In the genomic region with DNA sequence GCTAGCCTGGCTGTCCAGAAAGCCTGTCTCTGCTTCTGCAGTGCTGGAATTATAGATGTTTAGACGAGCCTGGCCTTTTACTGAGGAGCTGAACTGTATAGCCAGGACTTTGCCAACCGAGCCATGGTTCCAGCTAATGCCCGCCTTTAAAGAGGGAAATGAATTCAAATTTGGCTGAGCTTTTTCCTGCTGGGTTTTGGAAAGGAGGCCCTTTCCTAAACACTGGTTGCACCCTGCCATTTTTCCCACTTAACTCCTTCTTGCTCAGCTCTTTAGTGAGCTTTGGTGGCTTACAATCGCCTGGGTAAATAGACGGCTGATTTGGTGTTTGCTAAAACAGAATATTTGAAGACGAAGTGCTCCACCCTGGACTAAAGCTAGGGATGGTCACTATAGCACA, we compare ENCODE assay signal across 17 mouse cellular contexts.
DNase-seq lines count a peak whose midpoint lies in the region; ATAC-seq lines count a peak whose summit lies in the region.
"Had no signal": no experiment of that assay in that cellular context is flagged by ENCODE, and none has a peak within 500 bp of the region (broad histone marks: within the 10 kb centered on the region; RNA-seq: fewer than 3 reads in every experiment).

No protein-coding gene starts in this region.

- 79% methylated on average over 6 of the region's 6 CpGs for WGBS in kidney, embryonic 16.5 days
- 67% methylated on average over 6 of the region's 6 CpGs for WGBS in embryonic facial prominence, embryonic 13.5 days
- 12% methylated on average over 6 of the region's 6 CpGs for WGBS in forebrain, embryonic 15.5 days
- WGBS in midbrain, embryonic 16.5 days, result 43% methylated on average over 6 of the region's 6 CpGs

- H3K36me3 ChIP-seq in kidney, embryonic 16.5 days (ENCODE audit: insufficient read depth, low read length), result no peaks in the 10 kb centered on the region
- H3K36me3 ChIP-seq in embryonic facial prominence, embryonic 13.5 days, result no peaks in the 10 kb centered on the region
- no peaks in the 10 kb centered on the region for H3K36me3 ChIP-seq in forebrain, embryonic 15.5 days
- no peaks in the 10 kb centered on the region for H3K36me3 ChIP-seq in midbrain, embryonic 16.5 days (ENCODE audit: control insufficient read depth, insufficient read depth, low read length)
- H3K36me3 ChIP-seq: liver, embryonic 15.5 days had no signal

- 0 out of 2 replicates have a peak, but pooled peaks cover 3% of the 10 kb centered on the region for H3K9me3 ChIP-seq in kidney, embryonic 16.5 days (ENCODE audit: low read length)
- no peaks in the 10 kb centered on the region for H3K9me3 ChIP-seq in embryonic facial prominence, embryonic 13.5 days
- no peaks in the 10 kb centered on the region; the same call in 1 of the 2 replicates for H3K9me3 ChIP-seq in forebrain, embryonic 15.5 days
- H3K9me3 ChIP-seq in midbrain, embryonic 16.5 days (replicated peaks; ENCODE audit: control insufficient read depth, low read length, poor library complexity, severe bottlenecking), result no peaks in the 10 kb centered on the region
- H3K9me3 ChIP-seq: liver, embryonic 15.5 days had no signal

- peak overlapping the region; percentile 16; the same call in 1 of the 2 replicates for H3K27ac ChIP-seq in kidney, embryonic 16.5 days (ENCODE audit: low read length)
- peak overlapping the region; percentile 55; the same call in 1 of the 2 replicates for H3K27ac ChIP-seq in embryonic facial prominence, embryonic 13.5 days
- peak overlapping the region; percentile 81 for H3K27ac ChIP-seq in forebrain, embryonic 15.5 days (replicated peaks)
- H3K27ac ChIP-seq in midbrain, embryonic 16.5 days (ENCODE audit: low read length), result peak overlapping the region; percentile 5; the same call in 1 of the 2 replicates
- H3K27ac ChIP-seq: liver, embryonic 15.5 days had no signal

- H3K4me2 ChIP-seq in kidney, embryonic 16.5 days (replicated peaks; ENCODE audit: low read depth, low read length), result no peak overlapping the region
- H3K4me2 ChIP-seq in embryonic facial prominence, embryonic 13.5 days, result no peak overlapping the region
- peak overlapping the region; percentile 41; the same call in 1 of the 2 replicates for H3K4me2 ChIP-seq in forebrain, embryonic 15.5 days (replicated peaks)
- no peak overlapping the region for H3K4me2 ChIP-seq in midbrain, embryonic 16.5 days (ENCODE audit: low read length)
- H3K4me2 ChIP-seq: heart, embryonic 11.5 days; liver, embryonic 15.5 days had no signal

- no peak overlapping the region for H3K4me3 ChIP-seq in kidney, embryonic 16.5 days (ENCODE audit: low read length)
- no peak overlapping the region for H3K4me3 ChIP-seq in embryonic facial prominence, embryonic 13.5 days
- H3K4me3 ChIP-seq in forebrain, embryonic 15.5 days, result no peak overlapping the region
- H3K4me3 ChIP-seq in midbrain, embryonic 16.5 days (ENCODE audit: low read depth, low read length), result no peak overlapping the region
- H3K4me3 ChIP-seq: liver, embryonic 15.5 days; megakaryocyte, embryonic 14.5 days had no signal

- no peak for DNase-seq in kidney, postnatal 10 days
- DNase-seq in ovary, postnatal 36 days (ENCODE audit: low spot score), result no peak
- DNase-seq: adrenal gland, postnatal 10 days; cerebellum, adult 18-20 months; heart, postnatal 14 days; kidney, adult 2 months; lung, postnatal 14 days; right cerebral cortex, adult 18-20 months; thymus, postnatal 36 days had no signal

- no peak overlapping the region for H3K9ac ChIP-seq in kidney, embryonic 16.5 days (replicated peaks; ENCODE audit: low read length)
- H3K9ac ChIP-seq in embryonic facial prominence, embryonic 13.5 days, result no peak overlapping the region
- no peak overlapping the region for H3K9ac ChIP-seq in forebrain, embryonic 15.5 days (replicated peaks)
- 0 out of 2 replicates have a peak overlapping the region, but pooled peaks have one; percentile 7 for H3K9ac ChIP-seq in midbrain, embryonic 16.5 days (ENCODE audit: low read depth, low read length)
- H3K9ac ChIP-seq: liver, embryonic 15.5 days had no signal

- ATAC-seq in kidney, embryonic 16.5 days (ENCODE audit: low FRiP score, low TSS enrichment), result no peak
- no peak for ATAC-seq in embryonic facial prominence, embryonic 13.5 days (ENCODE audit: insufficient number of reproducible peaks, insufficient read depth, low FRiP score, low TSS enrichment, low read depth)
- ATAC-seq in forebrain, embryonic 15.5 days (replicated peaks), result peak; percentile 11; the same call in 1 of the 2 replicates
- ATAC-seq in midbrain, embryonic 16.5 days, result no peak
- no peak for ATAC-seq in erythroid progenitor cell, adult 5-6 weeks (replicated peaks; ENCODE audit: low FRiP score, poor library complexity, severe bottlenecking)

- peaks cover 17% of the 10 kb centered on the region for H3K4me1 ChIP-seq in kidney, embryonic 16.5 days (ENCODE audit: insufficient read depth, low read length)
- H3K4me1 ChIP-seq in embryonic facial prominence, embryonic 13.5 days, result peaks cover 31% of the 10 kb centered on the region
- H3K4me1 ChIP-seq in forebrain, embryonic 15.5 days, result peaks cover 37% of the 10 kb centered on the region
- peaks cover 20% of the 10 kb centered on the region for H3K4me1 ChIP-seq in midbrain, embryonic 16.5 days (ENCODE audit: control insufficient read depth, insufficient read depth, low read length)
- H3K4me1 ChIP-seq: liver, embryonic 15.5 days; megakaryocyte, embryonic 14.5 days had no signal

- no peaks in the 10 kb centered on the region for H3K27me3 ChIP-seq in kidney, embryonic 16.5 days (ENCODE audit: insufficient read depth, low read length)
- H3K27me3 ChIP-seq in embryonic facial prominence, embryonic 13.5 days, result no peaks in the 10 kb centered on the region
- H3K27me3 ChIP-seq in forebrain, embryonic 15.5 days, result no peaks in the 10 kb centered on the region
- H3K27me3 ChIP-seq in midbrain, embryonic 16.5 days (ENCODE audit: control insufficient read depth, insufficient read depth, low read depth, low read length), result no peaks in the 10 kb centered on the region
- H3K27me3 ChIP-seq: liver, embryonic 15.5 days; megakaryocyte, embryonic 14.5 days had no signal

Comparison
In these comparisons a context has a peak if more than half of its experiments do, and no peak if none do; other contexts are left out.
1. H3K27ac ChIP-seq: peak in every context shown above with its lines; median percentile 81 in forebrain, embryonic 15.5 days; 55 in embryonic facial prominence, embryonic 13.5 days; 16 in kidney, embryonic 16.5 days; 5 in midbrain, embryonic 16.5 days.